Mouse (Mus musculus) hematopoietic stem cell, adult 5-6 weeks (primary cell): ENCODE data around the gene Zfp385a. TPM values are rescaled to one million over a fixed set of nuclear protein-coding genes. Genes with fewer than 3 reads are reported as not detected.

ENCODE experiments used
- ATAC-seq, 2 experiments: fragments of 125-278 bp in 1 of 2; replicated peaks in 1 of 2; 2 replicates each; pipeline ENCODE4 v1.8.0; 2016 to 2017; ENCODE audit warnings: inconsistent platforms in 2 of 2, mild to moderate bottlenecking in 2 of 2, moderate number of reproducible peaks in 2 of 2, low read depth in 1 of 2, moderate TSS enrichment in 1 of 2; ENCODE audit not compliant: low FRiP score in 2 of 2, poor library complexity in 2 of 2, severe bottlenecking in 2 of 2, insufficient read depth in 1 of 2, low TSS enrichment in 1 of 2
- total RNA-seq: library from RNA; stranded (forward); fragments of 172-1452, 232-1000 nt; gene quantifications from 2 replicates; pipeline ENCODE4 v1.2.3, GENCODE M21; 2017

Zfp385a gene
- total RNA-seq, 1 experiment from 2014 or later: 2.7 TPM

- ATAC-seq: 0 out of 4 replicates have a peak, but pooled peaks of 1 of the 2 experiments have one; percentile 16
Observed at GRCm38 (mm10) chr15:103366376-103367149, 26.7 kb upstream of the Zfp385a start, which contains the start of gene Itga5. Gene Itga5, minus strand, starts transcription at chr15:103366763.

DNA sequence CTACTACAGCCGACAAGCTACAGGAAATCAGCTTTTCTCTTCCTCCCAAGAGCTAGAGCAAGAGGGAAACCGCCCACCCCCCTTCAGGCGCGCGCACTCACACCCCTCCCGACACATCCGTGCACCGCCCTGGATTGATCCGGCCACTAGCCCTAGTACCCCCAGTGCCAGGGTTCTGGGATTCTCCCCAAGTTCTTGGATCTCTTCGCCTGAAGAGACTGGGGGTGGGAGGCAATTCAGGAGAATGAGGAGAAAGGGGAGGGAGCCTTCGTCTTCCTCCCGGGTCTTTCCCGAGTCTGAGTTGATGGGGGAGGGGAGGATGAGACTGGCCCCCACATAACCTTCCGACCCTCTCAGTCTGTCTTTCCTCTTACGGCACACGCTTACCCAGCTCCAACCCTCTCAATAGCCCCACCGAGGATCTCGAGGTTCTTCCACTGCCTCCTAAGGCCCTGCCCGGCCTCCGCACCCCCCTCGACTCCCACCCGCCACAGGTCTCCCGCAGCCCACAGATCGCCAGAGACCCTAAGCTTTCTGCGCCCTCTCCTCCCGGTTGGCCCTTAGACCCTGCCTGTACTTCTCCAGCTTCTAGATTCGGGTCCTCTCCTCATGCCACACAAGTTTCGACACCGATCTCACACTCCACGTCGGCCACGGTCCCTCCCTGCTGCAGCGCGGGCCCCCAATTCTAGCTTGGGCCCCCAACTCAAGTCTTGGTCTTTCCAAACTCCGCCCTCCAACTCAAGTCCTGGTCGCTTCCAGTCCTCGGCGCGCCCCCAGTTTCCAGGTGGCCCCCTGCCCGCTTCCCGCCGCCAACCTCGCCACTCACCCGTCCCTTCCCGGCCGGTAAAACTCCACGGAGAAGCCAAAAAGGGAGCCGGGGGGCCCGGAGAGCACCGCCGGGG is 25.8 kb upstream of the Zfp385a start:
- ATAC-seq: peak; percentile 1 to 8; a peak in 1 of 4 replicates

- ATAC-seq: no peak
Observed at GRCm38 (mm10) chr15:103364761-103365160, 24.9 kb upstream of the Zfp385a start.

- ATAC-seq: no peak
Observed at GRCm38 (mm10) chr15:103363809-103364208, 23.9 kb upstream of the Zfp385a start.

DNA sequence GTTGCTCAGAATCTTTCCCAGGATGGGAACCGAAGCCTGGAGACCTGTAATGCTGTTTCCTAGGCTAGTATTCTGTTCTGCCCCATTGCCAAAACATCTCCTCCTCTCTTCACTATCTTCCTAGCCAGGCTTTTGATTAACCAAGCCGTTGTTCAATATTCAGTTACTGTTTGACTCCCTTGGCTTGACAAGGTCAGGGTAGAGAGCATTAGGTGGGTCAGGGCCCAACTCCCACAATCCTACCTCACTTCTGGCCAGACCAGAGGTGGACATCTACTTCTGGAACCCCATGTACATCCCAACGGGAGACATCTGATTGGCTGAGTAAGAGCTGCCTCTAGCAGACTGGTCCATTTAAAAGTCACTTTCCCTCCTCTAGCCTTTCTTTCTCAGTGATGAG is 23.1 kb upstream of the Zfp385a start:
- no peak for ATAC-seq

- no peak for ATAC-seq
Observed at GRCm38 (mm10) chr15:103362333-103362732, 22.4 kb upstream of the Zfp385a start.

- peak; percentile 14 to 28; a peak in 2 of 4 replicates for ATAC-seq
Observed at GRCm38 (mm10) chr15:103361269-103361668, 21.4 kb upstream of the Zfp385a start.

DNA sequence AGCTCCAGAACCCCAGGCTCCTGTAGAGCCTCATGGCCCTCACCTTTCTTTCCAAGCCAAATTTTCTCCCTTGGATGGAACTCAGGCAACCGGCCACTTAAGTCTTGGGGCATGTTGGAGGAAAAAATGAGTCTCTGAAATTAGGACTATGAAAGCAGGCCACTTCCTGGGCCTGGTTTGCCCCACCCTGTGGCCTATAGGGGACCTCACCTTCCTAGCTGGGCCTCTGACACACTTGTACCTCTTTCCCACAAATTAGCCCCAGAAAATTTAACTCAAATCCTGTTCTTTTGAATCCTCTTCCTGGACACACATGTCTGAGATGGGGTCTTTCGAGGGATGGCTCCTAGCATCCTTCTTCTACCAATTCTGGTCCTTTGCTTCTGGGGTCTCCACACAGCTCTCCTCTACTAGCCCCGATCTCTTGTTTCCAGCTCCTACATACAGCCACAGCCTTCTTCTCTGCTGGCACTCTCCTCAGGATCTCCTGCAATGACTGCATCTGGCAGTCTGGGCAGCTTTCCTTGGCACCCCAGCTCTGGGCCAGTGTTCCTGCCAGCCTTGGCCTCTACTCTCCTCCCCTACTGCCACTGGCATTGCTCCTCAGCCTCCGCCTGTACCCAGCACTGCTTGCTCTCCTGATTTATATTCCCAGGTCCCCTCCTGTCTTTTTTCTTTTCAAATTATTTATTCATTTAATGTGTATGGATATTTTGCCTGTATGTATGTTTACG is 20.1 kb upstream of the Zfp385a start:
- ATAC-seq: no peak

DNA sequence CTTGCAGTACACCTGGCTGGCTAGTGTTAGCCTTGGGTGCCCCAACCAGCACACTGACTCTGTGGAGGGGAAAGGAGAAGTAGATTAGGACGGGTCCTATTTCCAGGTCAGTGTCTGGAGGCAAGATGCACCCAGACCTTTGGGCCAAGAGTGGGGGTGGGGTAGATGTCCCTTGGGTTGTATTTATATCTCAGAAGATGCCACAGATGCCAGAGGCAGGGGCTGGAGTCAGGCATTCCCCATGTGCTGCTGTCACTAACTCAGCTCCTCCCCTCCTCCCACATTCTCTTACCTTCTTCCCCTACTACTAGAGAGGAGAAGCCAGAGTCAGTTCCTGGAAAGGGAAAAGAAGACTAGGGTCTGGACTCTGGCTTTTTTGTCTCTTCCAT is 19.2 kb upstream of the Zfp385a start:
- ATAC-seq: no peak

GRCm38 (mm10) chr15:103358278-103359121 is 18.6 kb upstream of the Zfp385a start:
- ATAC-seq: peak; percentile 29 to 37; a peak in 3 of 4 replicates

- no peak for ATAC-seq
Observed at GRCm38 (mm10) chr15:103357817-103358216, 17.9 kb upstream of the Zfp385a start.

GRCm38 (mm10) chr15:103356130-103356529 is 16.2 kb upstream of the Zfp385a start:
- no peak for ATAC-seq

- ATAC-seq: no peak
Observed at GRCm38 (mm10) chr15:103355420-103355819, 15.5 kb upstream of the Zfp385a start.

GRCm38 (mm10) chr15:103354690-103355089 is 14.8 kb upstream of the Zfp385a start:
- no peak for ATAC-seq

- no peak for ATAC-seq
Observed at GRCm38 (mm10) chr15:103353511-103354256, 13.8 kb upstream of the Zfp385a start.

DNA sequence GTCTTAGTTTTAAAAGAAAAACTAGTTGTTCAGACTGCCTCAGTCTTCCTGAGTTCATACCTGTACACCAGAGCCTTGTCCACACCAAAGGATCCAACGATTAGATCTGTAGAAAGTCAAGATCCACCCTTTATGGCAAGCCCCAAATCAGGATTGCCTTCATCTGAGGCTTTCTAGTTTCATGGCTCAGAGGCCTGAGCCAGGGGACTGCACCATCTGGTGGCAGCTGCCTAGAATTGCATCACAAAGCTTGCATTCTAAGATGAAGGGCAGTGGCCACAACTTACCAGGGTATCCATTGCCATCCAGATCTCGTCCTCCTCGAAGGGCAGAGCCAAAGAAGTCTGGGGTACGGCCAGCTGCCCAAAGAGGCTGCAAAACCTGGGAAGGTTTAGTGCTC is 13.0 kb upstream of the Zfp385a start:
- peak; percentile 57 to 71; a peak in 3 of 4 replicates for ATAC-seq
